Mouse (Mus musculus) heart, postnatal 36 days (tissue): Measurements from ENCODE around the gene Spaca9. TPM values are rescaled to one million over a fixed set of nuclear protein-coding genes. Genes with fewer than 3 reads are reported as not detected.

ENCODE experiments used
- DNase-seq, 2 experiments: peaks; one replicate each; pipeline ENCODE4 v3.0.0; 2021 to 2022
- intact Hi-C: fragments of 180-260 bp; cut with DNase I; formaldehyde crosslinking; loops from one replicate; pipeline ENCODE4 v1.15.1; 2025
- total RNA-seq, 2 experiments: library from RNA; stranded (reverse); gene quantifications; 2 replicates each; pipeline ENCODE4 v1.2.3; 2021

Gene Spaca9
- total RNA-seq = not detected

- DNase-seq = peak; percentile 75 to 77
- intact Hi-C loops = no loop called here
Observed at GRCm38 (mm10) chr2:28699361-28700335, at the start of gene Spaca9, which contains the start of gene Ak8. Spaca9 (minus strand) TSS chr2:28699727. Ak8 (plus strand) TSS chr2:28700164.

- intact Hi-C loops = no loop called here
- DNase-seq = no peak
Observed at GRCm38 (mm10) chr2:28747705-28748104, 48.2 kb upstream of the Spaca9 start.

- no peak for DNase-seq
- intact Hi-C loops = no loop called here
Observed at GRCm38 (mm10) chr2:28746682-28747332, 47.3 kb upstream of the Spaca9 start.

- DNase-seq = no peak
- intact Hi-C loops = no loop called here
Observed at GRCm38 (mm10) chr2:28742701-28743100, 43.2 kb upstream of the Spaca9 start.

- intact Hi-C loops = no loop called here
Observed at GRCm38 (mm10) chr2:28740159-28740558, 40.6 kb upstream of the Spaca9 start.

GRCm38 (mm10) chr2:28737112-28737511 lies 37.6 kb upstream of the Spaca9 start:
- intact Hi-C loops = no loop called here
- no peak for DNase-seq

More at GRCm38 (mm10) chr2:28740159-28740558, 40.6 kb upstream of the Spaca9 start:
- no peak for DNase-seq

GRCm38 (mm10) chr2:28730676-28731075 lies 31.1 kb upstream of the Spaca9 start:
- intact Hi-C loops = no loop called here

GRCm38 (mm10) chr2:28727786-28728404 lies 28.4 kb upstream of the Spaca9 start:
- intact Hi-C loops = no loop called here
- no peak for DNase-seq

More at GRCm38 (mm10) chr2:28730676-28731075, 31.1 kb upstream of the Spaca9 start:
- no peak for DNase-seq

- intact Hi-C loops = no loop called here
- no peak for DNase-seq
Observed at GRCm38 (mm10) chr2:28723912-28724311, 24.4 kb upstream of the Spaca9 start.

GRCm38 (mm10) chr2:28722419-28722818 lies 22.9 kb upstream of the Spaca9 start:
- intact Hi-C loops = no loop called here
- DNase-seq = no peak

- intact Hi-C loops = no loop called here
- DNase-seq = no peak
Observed at GRCm38 (mm10) chr2:28713036-28713435, 13.5 kb upstream of the Spaca9 start.

GRCm38 (mm10) chr2:28706787-28707186 lies 7.3 kb upstream of the Spaca9 start:
- intact Hi-C loops = no loop called here
- DNase-seq = no peak

- intact Hi-C loops = no loop called here
- DNase-seq = no peak
Observed at GRCm38 (mm10) chr2:28706106-28706636, 6.6 kb upstream of the Spaca9 start.

- DNase-seq = no peak
- intact Hi-C loops = no loop called here
Observed at GRCm38 (mm10) chr2:28701646-28702262, 2.2 kb upstream of the Spaca9 start.

- peak in 1 of 2 experiments; percentile 8 for DNase-seq
- intact Hi-C loops = no loop called here
Observed at GRCm38 (mm10) chr2:28698566-28698965, 961 bp downstream of the Spaca9 start.

GRCm38 (mm10) chr2:28692692-28693091 lies 6.8 kb downstream of the Spaca9 start:
- DNase-seq = no peak
- intact Hi-C loops = no loop called here

- intact Hi-C loops = no loop called here
Observed at GRCm38 (mm10) chr2:28688431-28688830, 11.1 kb downstream of the Spaca9 start.

GRCm38 (mm10) chr2:28685895-28686294 lies 13.6 kb downstream of the Spaca9 start:
- DNase-seq = no peak
- intact Hi-C loops = no loop called here

More at GRCm38 (mm10) chr2:28688431-28688830, 11.1 kb downstream of the Spaca9 start:
- DNase-seq = peak in 1 of 2 experiments; percentile 18

GRCm38 (mm10) chr2:28681718-28682117 lies 17.8 kb downstream of the Spaca9 start:
- peak; percentile 9 to 14 for DNase-seq
- intact Hi-C loops = no loop called here

GRCm38 (mm10) chr2:28680710-28681109 lies 18.8 kb downstream of the Spaca9 start:
- DNase-seq = peak in 1 of 2 experiments; percentile 25
- intact Hi-C loops = no loop called here
